Mouse (Mus musculus): ENCODE data around the gene Mecom.

- TF ChIP-seq CTCF (IDR thresholded peaks at IDR 0.05; ENCODE audit: borderline replicate concordance, insufficient read depth, low read depth, low read length) (no peak), POLR2A (IDR thresholded peaks at IDR 0.05; ENCODE audit: borderline replicate concordance, insufficient read depth, low read length) (no peak)
Measured at GRCm38 (mm10) chr3:30014279-30014678, 533.5 kb downstream of the Mecom start.
